In genomic region chr15:89197056-89197455, GRCm38 (mm10) we compare ENCODE assay signal across 8 mouse cellular contexts. TPM values are rescaled to one million over a fixed set of nuclear protein-coding genes. Genes with fewer than 3 reads are reported as not detected.
A peak's percentile ranks its signal among the peaks of the same experiment; 100 is the strongest.
DNase-seq lines count a peak whose midpoint lies in the region; ATAC-seq and TF ChIP-seq lines count a peak whose summit lies in the region.

No protein-coding gene starts in this region.

- peak overlapping the region; percentile 36 for H3ac ChIP-seq in C2C12 (ENCODE audit: control insufficient read depth, insufficient read length, low read depth)

- no peak for TF ChIP-seq EP300 in heart, adult 2 months (IDR thresholded peaks at IDR 0.05; ENCODE audit: insufficient read depth, low read depth, low read length)

- 65% methylated on average over 15 of the region's 15 CpGs for WGBS in heart, adult 2 months
- 74% methylated on average over 15 of the region's 15 CpGs for WGBS in forebrain, embryonic 12.5 days
- 68% methylated on average over 15 of the region's 15 CpGs for WGBS in liver, embryonic 13.5 days (ENCODE audit: insufficient replicate concordance)

- H3K4me1 ChIP-seq in heart, adult 2 months (ENCODE audit: control insufficient read depth, insufficient read depth, low read length), result peaks cover 6% of the 10 kb centered on the region
- H3K4me1 ChIP-seq in forebrain, embryonic 12.5 days, result peaks cover 16% of the 10 kb centered on the region
- H3K4me1 ChIP-seq in liver, embryonic 13.5 days (replicated peaks), result peaks cover 28% of the 10 kb centered on the region

- ATAC-seq in forebrain, embryonic 12.5 days (ENCODE audit: low FRiP score), result no peak
- ATAC-seq in liver, embryonic 13.5 days (ENCODE audit: low read depth), result no peak

- H3K36me3 ChIP-seq in heart, adult 2 months (ENCODE audit: control insufficient read depth, insufficient read depth, low read length), result no peaks in the 10 kb centered on the region
- H3K36me3 ChIP-seq in C2C12 (ENCODE audit: control insufficient read depth, insufficient read depth), result no peaks in the 10 kb centered on the region
- no peaks in the 10 kb centered on the region for H3K36me3 ChIP-seq in forebrain, embryonic 12.5 days (replicated peaks)
- H3K36me3 ChIP-seq in liver, embryonic 13.5 days, result no peaks in the 10 kb centered on the region

- peak overlapping the region; percentile 84 for H3K4me3 ChIP-seq in heart, adult 2 months
- H3K4me3 ChIP-seq in C2C12 (ENCODE audit: insufficient read depth, poor library complexity, severe bottlenecking), result peak overlapping the region; percentile 99
- H3K4me3 ChIP-seq in forebrain, embryonic 12.5 days (replicated peaks), result peak overlapping the region; percentile 90
- peak overlapping the region; percentile 94 for H3K4me3 ChIP-seq in liver, embryonic 13.5 days (replicated peaks)

- intact Hi-C loops in heart, adult 2 months (cut with DNase I), result loop anchor here (2.0 kb wide), 2 partner anchors 38 to 68 kb away; partner anchors contain the start of gene Hdac10
- intact Hi-C loops in heart, postnatal 36 days (cut with DNase I), result loop anchor here (2.0 to 5.0 kb wide), 3 partner anchors 14 to 68 kb away; partner anchors contain the start of genes Hdac10 and Ppp6r2

- H3K79me2 ChIP-seq in heart, adult 2 months (replicated peaks; ENCODE audit: control insufficient read depth, insufficient read depth, low read length), result no peaks in the 10 kb centered on the region
- no peaks in the 10 kb centered on the region for H3K79me2 ChIP-seq in C2C12 (ENCODE audit: control insufficient read depth, insufficient read depth)

- no peak for TF ChIP-seq CTCF in heart, adult 2 months (IDR thresholded peaks at IDR 0.05)
- TF ChIP-seq CTCF in C2C12 (IDR thresholded peaks at IDR 0.05; ENCODE audit: control insufficient read depth, insufficient read depth, insufficient read length), result no peak

- H3K9ac ChIP-seq in heart, adult 2 months (ENCODE audit: low read depth, low read length), result peak overlapping the region; percentile 68
- H3K9ac ChIP-seq in forebrain, embryonic 12.5 days, result peak overlapping the region; percentile 98; the same call in 1 of the 2 replicates
- peak overlapping the region; percentile 98 for H3K9ac ChIP-seq in liver, embryonic 13.5 days

- 0 out of 2 replicates have a peak, but pooled peaks cover 2% of the 10 kb centered on the region for H3K9me3 ChIP-seq in forebrain, embryonic 12.5 days
- peaks cover 4% of the 10 kb centered on the region; the same call in 1 of the 2 replicates for H3K9me3 ChIP-seq in liver, embryonic 13.5 days (replicated peaks)

- peak overlapping the region; percentile 64 for H3K4me2 ChIP-seq in forebrain, embryonic 12.5 days
- H3K4me2 ChIP-seq in liver, embryonic 13.5 days, result peak overlapping the region; percentile 81

- H3K79me3 ChIP-seq in C2C12 (ENCODE audit: low read depth), result no peaks in the 10 kb centered on the region

- H3K27ac ChIP-seq in heart, adult 2 months, result peak overlapping the region; percentile 100
- peak overlapping the region; percentile 98 for H3K27ac ChIP-seq in forebrain, embryonic 12.5 days
- peak overlapping the region; percentile 98; the same call in 1 of the 2 replicates for H3K27ac ChIP-seq in liver, embryonic 13.5 days

- no peak for DNase-seq in heart, adult 2 months
- DNase-seq in heart, postnatal 36 days, result no peak
- no peak for DNase-seq in liver, embryonic 13.5 days
- DNase-seq in adrenal gland, postnatal 10 days, result no peak
- DNase-seq in right cerebral cortex, postnatal 36 days (ENCODE audit: low spot score in 2 of 2), result no peak
- DNase-seq in kidney, postnatal 36 days, result no peak

- no peak for TF ChIP-seq POLR2A in heart, adult 2 months (IDR thresholded peaks at IDR 0.05; ENCODE audit: insufficient read depth, low read depth, low read length)

- H3K27me3 ChIP-seq in heart, adult 2 months (ENCODE audit: control insufficient read depth, insufficient read depth, low read length), result no peaks in the 10 kb centered on the region
- no peaks in the 10 kb centered on the region for H3K27me3 ChIP-seq in C2C12 (ENCODE audit: control insufficient read depth, insufficient read depth, insufficient read length)
- no peaks in the 10 kb centered on the region for H3K27me3 ChIP-seq in forebrain, embryonic 12.5 days
- no peaks in the 10 kb centered on the region for H3K27me3 ChIP-seq in liver, embryonic 13.5 days

TF ChIP-seq in C2C12, 6 proteins besides CTCF, POLR2A, EP300 and RAD21:
- TF ChIP-seq MAX (IDR thresholded peaks at IDR 0.05), result no peak
- no peak for TF ChIP-seq CEBPB (IDR thresholded peaks at IDR 0.05; ENCODE audit: low read depth)
- no peak for TF ChIP-seq FOSL1 (IDR thresholded peaks at IDR 0.05; ENCODE audit: insufficient read depth, low read length, poor library complexity, severe bottlenecking)
- TF ChIP-seq MYOG (IDR thresholded peaks at IDR 0.05; ENCODE audit: control insufficient read depth, extremely low read depth, insufficient read length), result no peak
- TF ChIP-seq USF1 (IDR thresholded peaks at IDR 0.05; ENCODE audit: low read depth), result no peak
- no peak for TF ChIP-seq MYOD1 (IDR thresholded peaks at IDR 0.05; ENCODE audit: control insufficient read depth, insufficient read length, low read depth)

RNA-seq across cellular contexts. Expression of gene Dennd6b, which starts 0.8 kb away (rescaled TPM):
- total RNA-seq in heart, adult 2 months (2021), result 1 to 10 TPM; 8.4 to 9.1 TPM
- 24.0 and 27.7 TPM in 2 replicates for polyA plus RNA-seq in heart, adult 2 months (2012; rRNA removed)
- 10 to 100 TPM in 1 of 2 experiments, 1 to 10 TPM in 1; 8.9 to 10.5 TPM for total RNA-seq in heart, postnatal 36 days (2021)
- polyA plus RNA-seq in C2C12 (2012; fragmentation: generic; extraction: Trizol), result 2.1 TPM
- 38.8 and 44.0 TPM in 2 replicates for polyA plus RNA-seq in forebrain, embryonic 12.5 days (2016; fragmentation: Nextera tagmentation; extraction: Ambion mirVana)
- 3.0 and 3.2 TPM in 2 replicates for polyA plus RNA-seq in liver, embryonic 13.5 days (2015; fragmentation: Nextera tagmentation; extraction: Ambion mirVana)
- 1 to 10 TPM; 4.7 to 7.4 TPM for total RNA-seq in adrenal gland, postnatal 10 days (2021)

RNA-seq across cellular contexts. Expression of gene Ppp6r2, which starts 14.3 kb away (rescaled TPM):
- total RNA-seq in heart, adult 2 months (2021), result 10 to 100 TPM; 66.7 to 79.0 TPM
- polyA plus RNA-seq in heart, adult 2 months (2012; rRNA removed), result 73.2 and 107 TPM in 2 replicates
- total RNA-seq in heart, postnatal 36 days (2021), result 10 to 100 TPM; 70.5 to 72.5 TPM
- 18.4 TPM for polyA plus RNA-seq in C2C12 (2012; fragmentation: generic; extraction: Trizol)
- 47.1 and 57.2 TPM in 2 replicates for polyA plus RNA-seq in forebrain, embryonic 12.5 days (2016; fragmentation: Nextera tagmentation; extraction: Ambion mirVana)
- polyA plus RNA-seq in liver, embryonic 13.5 days (2015; fragmentation: Nextera tagmentation; extraction: Ambion mirVana), result 16.2 and 17.1 TPM in 2 replicates
- total RNA-seq in adrenal gland, postnatal 10 days (2021), result 10 to 100 TPM; 41.8 to 52.0 TPM

RNA-seq across cellular contexts. Expression of gene Plxnb2, which starts 16.5 kb away (rescaled TPM):
- total RNA-seq in heart, adult 2 months (2021), result 10 to 100 TPM; 75.7 to 93.5 TPM
- polyA plus RNA-seq in heart, adult 2 months (2012; rRNA removed), result 92.3 and 121 TPM in 2 replicates
- 100 to 1,000 TPM in 1 of 2 experiments, 10 to 100 TPM in 1; 92.4 to 100 TPM for total RNA-seq in heart, postnatal 36 days (2021)
- 206 TPM for polyA plus RNA-seq in C2C12 (2012; fragmentation: generic; extraction: Trizol)
- 174 and 182 TPM in 2 replicates for polyA plus RNA-seq in forebrain, embryonic 12.5 days (2016; fragmentation: Nextera tagmentation; extraction: Ambion mirVana)
- 20.2 and 21.2 TPM in 2 replicates for polyA plus RNA-seq in liver, embryonic 13.5 days (2015; fragmentation: Nextera tagmentation; extraction: Ambion mirVana)
- total RNA-seq in adrenal gland, postnatal 10 days (2021), result 100 to 1,000 TPM in 1 of 2 experiments, 10 to 100 TPM in 1; 96.8 to 105 TPM

RNA-seq across cellular contexts. Expression of gene Mapk11, which starts 47.6 kb away (rescaled TPM):
- 1 to 10 TPM; 1.9 to 2.0 TPM for total RNA-seq in heart, adult 2 months (2021)
- 4.7 and 5.2 TPM in 2 replicates for polyA plus RNA-seq in heart, adult 2 months (2012; rRNA removed)
- 1 to 10 TPM; 1.7 to 2.0 TPM for total RNA-seq in heart, postnatal 36 days (2021)
- polyA plus RNA-seq in C2C12 (2012; fragmentation: generic; extraction: Trizol), result 14.9 TPM
- 46.9 and 47.4 TPM in 2 replicates for polyA plus RNA-seq in forebrain, embryonic 12.5 days (2016; fragmentation: Nextera tagmentation; extraction: Ambion mirVana)
- polyA plus RNA-seq in liver, embryonic 13.5 days (2015; fragmentation: Nextera tagmentation; extraction: Ambion mirVana), result 0.76 and 0.78 TPM in 2 replicates
- total RNA-seq in adrenal gland, postnatal 10 days (2021), result 1 to 10 TPM; 5.1 to 7.3 TPM

RNA-seq across cellular contexts. Expression of gene Mapk12, which starts 56.6 kb away (rescaled TPM):
- total RNA-seq in heart, adult 2 months (2021), result 10 to 100 TPM; 20.7 to 21.1 TPM
- 30.5 and 43.2 TPM in 2 replicates for polyA plus RNA-seq in heart, adult 2 months (2012; rRNA removed)
- total RNA-seq in heart, postnatal 36 days (2021), result 10 to 100 TPM; 21.5 to 23.7 TPM
- polyA plus RNA-seq in C2C12 (2012; fragmentation: generic; extraction: Trizol), result 30.5 TPM
- 14.2 and 16.7 TPM in 2 replicates for polyA plus RNA-seq in forebrain, embryonic 12.5 days (2016; fragmentation: Nextera tagmentation; extraction: Ambion mirVana)
- 1.5 and 1.7 TPM in 2 replicates for polyA plus RNA-seq in liver, embryonic 13.5 days (2015; fragmentation: Nextera tagmentation; extraction: Ambion mirVana)
- total RNA-seq in adrenal gland, postnatal 10 days (2021), result 10 to 100 TPM; 10.1 to 19.3 TPM
